Mouse (Mus musculus): ENCODE data around the gene Mxd3. TPM values are rescaled to one million over a fixed set of nuclear protein-coding genes. Genes with fewer than 3 reads are reported as not detected.
A peak's percentile ranks its signal among the peaks of the same experiment; 100 is the strongest.

The Mxd3 gene
- total RNA-seq, 2 experiments from 2014 or later: 3.6 to 5.6 TPM

DNA sequence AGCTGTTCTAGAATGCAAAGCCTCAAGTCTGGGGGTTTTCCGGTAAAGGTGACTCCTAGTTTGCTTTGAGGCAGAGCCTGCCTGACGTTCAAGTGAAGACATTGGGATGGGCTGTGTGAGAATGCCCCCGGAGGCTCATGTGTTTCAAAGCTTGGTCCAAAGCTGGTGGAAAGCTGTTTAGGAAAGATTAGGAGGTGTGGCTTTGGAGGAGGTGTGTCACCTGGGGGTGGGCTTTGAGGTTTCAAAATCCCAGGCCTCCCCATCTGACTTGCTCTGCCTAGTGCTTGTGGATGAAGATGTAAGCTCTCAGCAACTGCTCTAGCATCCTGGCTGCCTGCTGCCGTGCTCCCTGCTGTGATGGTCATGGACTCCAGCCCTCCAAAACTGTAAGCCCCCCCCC, 6.1 kb upstream of the Mxd3 start:
- intact Hi-C loops (cut with DNase I): no loop called here
- no peak for DNase-seq

DNA sequence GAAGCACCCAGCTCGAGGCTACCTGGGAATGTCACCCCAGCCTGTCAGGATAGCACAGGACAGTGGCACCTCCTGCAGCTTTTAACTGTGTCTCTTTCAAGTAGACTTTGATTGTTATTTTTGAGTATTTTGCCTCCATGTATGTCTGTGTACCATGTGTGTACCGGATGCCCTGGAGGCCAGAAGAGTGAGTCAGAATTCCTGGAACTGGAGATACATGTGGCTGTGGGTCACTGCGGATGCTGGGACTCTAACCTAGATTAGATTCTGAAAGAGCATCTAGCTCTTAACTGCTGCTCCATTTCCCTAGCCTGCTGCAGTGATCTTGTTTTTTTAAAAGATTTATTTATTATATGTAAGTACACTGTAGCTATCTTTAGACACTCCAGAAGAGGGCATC, 2.7 kb upstream of the Mxd3 start:
- intact Hi-C loops (cut with DNase I): no loop called here
- DNase-seq: no peak

DNA sequence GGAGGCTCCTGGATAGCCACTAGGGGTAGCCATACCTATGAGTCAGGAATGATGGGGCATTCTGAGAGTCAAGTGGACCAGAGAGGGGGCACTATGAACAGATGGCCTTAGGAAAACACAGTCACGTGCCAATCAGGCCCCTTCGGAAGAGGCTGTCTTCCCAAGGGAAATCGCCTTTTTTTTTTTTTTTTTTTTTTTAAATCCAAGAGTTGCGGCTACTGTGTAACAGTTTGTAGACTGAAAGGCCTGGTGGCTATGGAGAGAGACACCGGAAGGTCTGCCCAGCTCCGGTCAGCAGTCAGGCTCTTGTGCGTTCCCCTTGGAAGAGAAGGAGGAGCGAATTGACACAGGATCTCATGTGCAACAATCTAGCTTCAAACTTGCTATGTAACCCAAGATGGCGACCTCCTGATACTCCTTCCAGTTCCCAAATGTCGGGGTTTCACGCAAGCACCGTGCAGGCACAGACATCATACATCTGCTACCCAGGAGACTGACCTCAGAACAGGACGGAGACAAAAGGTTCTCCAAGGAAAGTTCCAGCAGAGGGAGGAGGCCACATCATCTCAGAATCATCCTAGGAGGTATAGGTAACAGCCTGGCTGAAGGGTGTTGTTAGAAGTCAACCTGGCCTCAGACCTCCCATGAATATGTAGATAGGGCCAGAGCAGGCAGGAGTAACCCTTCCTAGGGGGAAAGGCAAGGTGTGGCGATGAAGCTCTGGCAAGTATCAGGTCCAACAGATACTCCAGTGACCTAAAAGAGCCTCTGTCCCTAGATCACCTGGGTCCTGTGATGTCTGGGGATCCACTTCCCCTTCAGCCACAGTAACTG, 1.2 kb upstream of the Mxd3 start:
- DNase-seq: no peak
- intact Hi-C loops (cut with DNase I): no loop called here

DNA sequence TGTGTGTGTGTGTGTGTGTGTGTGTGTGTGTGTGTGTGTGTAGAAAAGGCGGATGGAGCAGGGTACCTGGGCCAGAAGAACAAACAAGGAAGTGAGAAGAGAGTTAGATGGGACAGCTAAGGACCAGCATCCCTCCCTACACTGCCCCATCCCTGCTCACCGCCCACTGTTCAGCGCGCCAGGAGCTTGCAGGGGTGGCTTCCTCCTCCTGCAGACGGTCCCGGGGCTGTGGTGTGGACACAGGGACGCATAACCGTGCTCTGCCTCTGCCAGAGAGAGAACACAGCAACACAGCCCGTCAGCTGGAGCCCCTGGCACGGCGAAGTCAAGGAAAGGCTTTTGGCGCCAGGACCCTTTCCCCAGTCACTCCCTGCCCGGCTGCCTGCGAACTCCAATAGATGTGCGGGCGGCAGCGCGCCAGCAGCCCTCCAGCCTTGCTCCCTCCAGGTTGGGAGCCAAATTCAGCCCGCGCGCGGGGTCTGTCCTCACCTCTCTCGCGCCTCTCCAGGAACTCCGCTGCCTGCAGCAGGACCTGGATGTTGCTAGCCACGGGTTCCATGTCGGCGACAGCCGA, 427 bp downstream of the Mxd3 start:
- intact Hi-C loops (cut with DNase I): no loop called here
- peak; percentile 87 for DNase-seq

DNA sequence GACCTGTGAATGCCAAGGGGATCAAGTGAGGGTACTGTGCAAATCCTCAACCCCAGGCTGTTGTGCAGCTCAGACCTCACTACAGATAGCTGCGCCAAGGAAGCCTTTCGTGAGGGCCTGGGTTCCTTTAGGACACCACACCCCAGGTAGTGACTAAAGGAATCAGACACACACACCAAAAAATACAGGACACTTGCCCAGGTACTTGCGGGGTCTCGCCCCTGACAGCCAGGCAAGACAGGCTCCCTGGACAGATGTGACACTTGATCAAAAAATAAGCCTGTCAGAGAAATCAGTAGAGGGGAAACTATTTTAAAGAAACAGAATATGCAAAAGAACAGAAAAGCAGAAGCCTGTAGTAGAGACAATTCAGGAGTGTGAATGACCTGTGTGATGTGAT, 982 bp downstream of the Mxd3 start:
- intact Hi-C loops (cut with DNase I): no loop called here
- no peak for DNase-seq

DNA sequence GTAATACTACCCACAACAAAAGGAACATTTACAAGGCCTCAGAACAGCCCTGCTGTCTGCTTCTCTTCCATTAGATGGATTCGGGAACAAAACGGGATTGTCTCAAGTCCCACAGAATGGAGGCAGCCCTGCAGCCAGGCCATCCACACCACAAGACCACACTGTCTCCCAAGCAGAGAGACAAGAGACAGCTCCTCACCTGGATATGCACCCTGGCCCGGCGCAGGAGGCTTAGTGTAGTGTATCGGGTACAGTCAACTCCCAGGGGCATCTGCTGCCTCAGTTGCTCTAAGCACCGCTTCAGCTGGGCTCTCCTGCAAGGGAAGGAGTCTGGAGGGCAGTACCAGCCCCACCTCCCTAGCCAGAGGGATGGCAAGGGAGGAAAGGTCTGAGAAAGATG, 1.5 kb downstream of the Mxd3 start:
- no peak for DNase-seq
- intact Hi-C loops (cut with DNase I): no loop called here

DNA sequence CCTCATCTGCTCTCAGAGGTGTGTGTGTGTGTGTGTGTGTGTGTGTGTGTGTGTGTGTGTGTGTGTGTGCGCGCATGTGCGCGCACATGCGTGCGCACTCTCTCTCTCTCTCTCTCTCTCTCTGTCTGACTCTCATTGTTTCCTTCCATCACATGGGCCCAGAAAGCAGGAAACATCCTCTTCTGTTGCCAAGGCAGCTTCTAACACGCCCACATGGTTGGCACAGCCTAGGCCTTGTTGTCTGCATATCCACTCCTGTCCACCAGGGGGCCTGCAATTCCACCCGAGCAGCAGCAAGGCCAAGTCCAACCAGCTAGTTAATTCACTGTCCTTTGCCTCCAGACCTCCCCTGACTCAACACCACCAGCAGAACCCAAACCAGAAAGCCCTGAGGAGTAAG, 2.0 kb downstream of the Mxd3 start:
- DNase-seq: peak; percentile 90
- intact Hi-C loops (cut with DNase I): no loop called here

DNA sequence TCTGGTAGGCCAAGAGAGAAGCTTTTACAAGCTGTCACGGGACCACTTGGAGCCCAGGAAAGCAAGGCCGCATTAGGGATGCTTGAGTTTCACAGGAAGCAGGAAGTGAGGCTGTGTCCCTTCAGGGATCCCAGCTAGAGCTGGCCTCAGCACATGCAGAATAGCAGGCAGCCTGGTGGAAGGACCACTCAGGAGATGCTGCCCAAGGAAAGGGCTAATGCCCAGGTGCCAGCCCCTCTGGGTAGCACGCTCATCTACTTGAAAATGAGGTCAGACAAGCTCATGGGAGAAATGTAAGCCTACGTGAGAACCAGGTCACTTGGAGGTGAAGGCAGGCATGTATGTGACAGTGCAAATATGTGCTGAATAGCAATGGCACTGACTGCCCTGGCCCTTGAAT, 2.5 kb downstream of the Mxd3 start:
- no peak for DNase-seq
- intact Hi-C loops (cut with DNase I): no loop called here

DNA sequence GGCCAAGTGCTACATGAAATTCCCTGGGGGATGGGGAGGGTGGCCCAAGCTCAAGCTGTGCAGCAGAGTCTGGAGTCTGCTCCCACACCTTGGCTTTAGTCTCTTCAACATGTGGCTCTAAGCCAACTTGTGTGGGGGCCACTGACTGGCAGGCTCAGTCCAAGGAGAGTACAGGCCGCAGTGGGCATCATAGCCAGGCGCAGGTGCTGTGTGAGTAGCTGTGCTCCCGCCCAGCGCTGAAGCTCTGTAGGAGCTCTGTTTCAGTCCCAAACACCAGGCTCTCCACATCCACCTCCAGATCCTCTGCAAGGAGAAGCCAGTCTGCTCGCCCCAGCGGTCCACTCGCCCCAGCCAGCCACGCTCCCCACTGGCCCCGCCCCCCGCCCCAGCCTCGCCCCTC, 4.0 kb downstream of the Mxd3 start:
- DNase-seq: no peak
- intact Hi-C loops (cut with DNase I): no loop called here

DNA sequence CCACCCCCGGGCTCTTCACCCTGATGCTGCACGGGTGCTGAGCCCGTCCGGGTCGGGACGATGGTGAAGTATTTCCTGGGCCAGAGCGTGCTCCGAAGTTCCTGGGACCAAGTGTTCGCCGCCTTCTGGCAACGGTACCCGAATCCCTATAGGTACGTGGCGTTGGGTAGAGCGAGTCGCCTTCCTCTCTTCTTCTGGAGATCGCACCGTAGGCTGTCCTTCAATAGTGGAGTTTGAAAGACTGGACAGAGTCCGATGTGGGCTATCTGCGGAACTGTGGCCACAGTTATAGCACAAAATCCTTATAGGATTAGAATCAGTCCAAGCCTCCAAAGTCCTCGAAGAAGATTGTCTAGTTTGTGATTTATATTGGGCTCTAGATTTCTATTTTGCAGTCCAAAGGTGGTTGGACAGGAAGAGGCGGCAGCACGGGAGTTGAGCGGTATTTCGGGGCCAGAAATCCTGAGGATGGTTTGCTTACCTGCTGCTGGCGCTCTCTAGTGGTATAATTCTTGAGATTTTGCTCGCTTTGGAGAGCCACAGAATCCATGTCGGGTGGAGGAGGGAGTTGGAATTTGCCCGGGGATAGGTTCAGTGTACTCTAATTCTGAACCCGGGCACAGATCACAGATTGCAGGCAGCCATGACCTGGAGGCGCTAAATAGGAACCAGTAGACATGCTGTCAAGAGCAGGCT, 7.3 kb downstream of the Mxd3 start:
- DNase-seq: no peak
- intact Hi-C loops (cut with DNase I): no loop called here

DNA sequence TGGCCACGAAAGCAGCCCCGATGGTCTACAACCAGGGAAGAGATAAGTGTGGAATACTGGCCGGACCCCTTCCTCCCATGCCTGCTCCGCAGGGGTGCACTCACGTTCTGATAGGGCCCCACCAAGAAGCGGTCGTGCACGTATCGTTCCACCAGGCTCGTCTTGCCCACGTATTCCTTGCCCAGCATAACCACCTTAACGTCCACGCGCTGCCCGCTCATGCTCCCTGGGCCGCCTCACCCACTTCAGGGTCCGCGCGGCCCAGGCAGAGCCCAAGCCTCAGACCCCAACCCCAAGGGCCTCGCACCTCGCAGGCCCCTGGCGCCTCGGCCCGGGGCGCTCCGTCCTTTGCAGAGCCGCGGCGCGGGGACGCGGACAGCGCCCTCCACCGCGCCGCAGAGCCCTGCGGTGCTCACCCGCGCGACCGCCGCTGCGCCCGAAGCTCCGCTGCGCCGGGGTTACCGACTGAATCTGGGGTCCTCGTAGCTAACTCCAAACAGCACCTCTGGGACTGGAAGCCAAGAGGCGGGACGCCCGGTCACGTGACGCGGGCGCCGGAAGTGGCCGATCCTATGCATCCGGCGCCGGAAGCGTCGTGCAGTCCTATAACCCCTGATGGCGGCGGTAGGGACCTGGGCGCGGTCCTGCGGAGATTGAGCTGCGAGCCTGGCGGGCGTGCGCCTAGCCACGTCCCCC, 8.0 kb downstream of the Mxd3 start, which contains the start of gene Rab24:
Gene Rab24, minus strand, starts transcription at position 513 of the 696 bp plus-strand sequence.
- intact Hi-C loops (cut with DNase I): no loop called here
- DNase-seq: peak; percentile 91

DNA sequence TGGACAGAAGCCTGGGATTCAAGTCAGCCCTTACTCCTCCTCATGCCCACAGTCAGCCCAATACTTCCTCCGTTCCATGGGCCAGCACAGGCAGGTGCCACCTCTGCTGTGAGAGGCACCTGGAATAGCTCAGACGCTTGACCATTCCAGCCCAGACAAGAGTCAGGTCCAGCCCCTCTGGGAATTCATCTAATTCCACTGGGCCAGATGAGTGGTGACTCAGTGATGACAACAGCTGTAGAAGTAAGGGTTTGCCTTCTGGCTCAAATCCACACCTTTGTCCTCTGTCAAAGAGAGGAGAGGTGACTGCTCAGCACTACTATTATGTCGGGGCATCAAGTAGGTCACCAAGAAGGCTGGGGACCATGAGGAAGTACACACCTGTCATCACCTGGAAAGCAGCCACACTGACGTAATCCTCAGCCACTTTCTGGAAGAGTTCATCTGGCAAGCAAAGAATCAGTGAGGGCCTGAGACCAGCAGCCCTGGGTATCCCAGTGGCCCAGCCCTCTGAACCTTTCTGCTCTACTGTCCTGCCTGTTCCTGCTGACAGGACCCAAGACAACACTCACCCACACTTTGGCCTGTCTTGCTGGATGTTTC, 9.6 kb downstream of the Mxd3 start, which contains the start of gene Prelid1:
Gene Prelid1, plus strand, starts transcription at position 570 of the 603 bp plus-strand sequence.
- intact Hi-C loops (cut with DNase I): no loop called here
- DNase-seq: no peak

DNA sequence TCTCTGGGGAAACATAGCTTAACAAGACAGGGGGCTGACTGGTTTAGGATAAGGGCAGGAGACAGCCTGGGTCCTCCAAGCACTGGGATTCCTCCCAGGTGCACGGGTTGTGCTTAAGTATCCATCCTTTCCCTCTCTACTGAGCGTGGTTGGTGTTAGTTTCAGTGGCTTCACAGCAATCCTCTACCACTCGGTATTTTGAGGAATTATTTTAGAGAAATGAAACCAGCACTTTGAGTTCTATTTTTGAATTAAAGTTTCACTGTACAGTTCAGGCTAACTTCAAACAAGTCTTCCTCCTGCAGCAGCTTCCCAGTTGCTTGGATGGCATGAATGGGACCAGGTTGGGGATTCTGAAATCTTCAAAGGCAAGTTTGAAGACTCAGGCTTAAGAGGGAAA, 11.3 kb downstream of the Mxd3 start:
- intact Hi-C loops (cut with DNase I): no loop called here
- DNase-seq: no peak

DNA sequence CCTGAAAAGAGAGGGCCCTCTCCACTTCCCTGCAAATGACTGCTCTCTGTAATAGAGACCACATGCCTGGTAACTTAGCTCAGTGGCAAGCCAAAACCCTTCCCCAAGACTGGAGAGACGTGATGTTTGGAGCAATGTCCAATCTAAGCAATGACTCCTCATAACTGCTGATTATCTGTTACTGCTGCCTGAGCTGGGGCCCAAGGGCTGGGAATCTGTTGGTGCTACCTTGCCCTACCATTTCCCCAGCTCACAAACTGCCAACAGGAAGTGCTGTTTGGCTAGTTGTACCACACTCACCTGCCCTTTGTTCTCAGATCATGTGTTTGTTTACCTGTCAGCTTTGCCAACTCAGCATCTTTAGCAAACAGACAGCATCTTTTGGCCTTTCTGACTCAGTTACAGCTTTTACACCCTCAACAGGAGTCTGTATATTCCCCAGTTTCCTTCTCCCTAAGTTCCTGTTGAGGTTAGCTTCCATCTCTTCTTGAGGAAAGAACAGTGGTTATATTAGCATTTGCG, 14.7 kb downstream of the Mxd3 start:
- intact Hi-C loops (cut with DNase I): no loop called here

DNA sequence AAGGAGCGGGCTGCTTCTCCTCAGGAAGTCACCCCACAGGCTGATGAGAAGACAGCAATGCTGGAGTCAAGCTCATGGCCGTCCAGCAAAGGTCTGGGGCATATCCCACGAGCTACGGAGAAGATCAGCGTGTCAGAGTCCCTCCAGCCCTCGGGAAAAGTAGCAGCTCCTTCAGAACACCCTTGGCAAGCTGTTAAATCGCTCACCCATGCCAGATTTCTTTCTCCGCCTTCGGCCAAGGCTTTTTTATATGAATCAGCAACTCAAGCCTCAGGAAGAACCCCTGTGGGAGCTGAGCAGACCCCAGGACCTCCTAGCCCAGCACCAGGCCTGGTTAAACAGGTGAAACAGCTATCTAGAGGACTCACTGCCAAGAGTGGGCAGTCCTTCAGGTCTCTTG, 16.6 kb downstream of the Mxd3 start:
- DNase-seq: no peak
- intact Hi-C loops (cut with DNase I): no loop called here

More for the DNA sequence above, 14.7 kb downstream of the Mxd3 start:
- DNase-seq: no peak

DNA sequence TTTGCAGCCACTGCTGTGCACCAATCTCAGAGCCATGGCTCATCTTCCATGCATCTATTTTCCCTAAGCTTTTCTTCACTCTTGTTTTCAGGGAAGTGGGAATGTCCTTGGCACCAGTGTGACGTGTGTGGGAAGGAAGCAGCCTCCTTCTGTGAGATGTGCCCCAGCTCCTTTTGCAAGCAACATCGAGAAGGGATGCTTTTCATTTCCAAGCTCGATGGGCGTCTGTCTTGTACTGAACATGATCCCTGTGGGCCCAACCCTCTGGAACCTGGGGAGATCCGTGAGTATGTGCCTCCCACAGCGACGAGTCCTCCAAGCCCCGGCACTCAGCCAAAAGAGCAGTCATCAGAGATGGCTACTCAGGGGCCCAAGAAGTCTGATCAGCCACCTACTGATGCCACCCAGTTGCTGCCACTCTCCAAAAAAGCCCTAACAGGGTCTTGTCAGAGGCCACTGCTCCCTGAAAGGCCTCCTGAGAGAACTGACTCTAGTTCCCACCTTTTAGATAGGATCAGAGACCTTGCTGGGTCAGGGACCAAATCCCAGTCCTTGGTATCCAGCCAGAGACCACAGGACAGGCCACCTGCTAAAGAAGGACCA, 17.5 kb downstream of the Mxd3 start:
- no peak for DNase-seq
- intact Hi-C loops (cut with DNase I): no loop called here

DNA sequence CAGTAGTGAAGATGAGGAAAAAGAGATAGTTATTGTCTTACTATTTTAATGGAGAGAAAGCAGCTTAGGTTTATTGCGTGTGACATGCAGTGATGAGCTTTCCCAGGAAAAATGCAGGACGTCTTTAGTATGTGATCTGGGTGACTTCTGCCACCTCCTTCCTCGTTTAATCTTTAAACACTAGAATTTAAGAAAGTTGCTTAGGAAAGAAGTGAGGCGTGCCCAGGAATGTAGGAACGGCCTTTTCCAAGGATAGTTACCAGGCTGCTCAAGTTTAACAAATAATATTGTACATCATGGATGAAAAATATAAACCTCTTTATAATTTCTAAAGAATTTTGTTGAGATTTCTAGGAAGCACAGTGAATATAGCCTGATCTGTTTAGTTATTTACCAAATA, 28.7 kb downstream of the Mxd3 start:
- intact Hi-C loops (cut with DNase I): no loop called here

DNA sequence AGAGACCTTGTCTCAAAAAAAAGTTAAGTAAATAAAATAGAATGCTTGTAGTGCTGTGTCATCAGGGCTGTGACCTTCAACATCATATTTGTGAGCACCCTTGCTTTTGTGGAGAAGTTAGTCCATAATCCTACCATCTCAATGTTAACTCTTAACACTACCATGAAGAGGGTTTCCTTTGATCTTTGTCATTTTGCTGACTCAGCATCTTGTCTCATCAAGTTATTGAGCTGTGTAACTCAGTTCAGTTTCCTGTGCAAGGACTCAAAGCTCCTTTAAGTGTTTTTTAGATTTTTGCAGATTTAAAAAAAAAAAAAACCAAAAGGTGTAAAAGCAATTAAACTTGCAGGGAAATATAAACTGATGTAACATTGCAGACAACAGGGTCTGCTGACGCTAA, 32.9 kb downstream of the Mxd3 start:
- intact Hi-C loops (cut with DNase I): loop anchor here (10.0 kb wide), 2 partner anchors 52 to 358 kb away; no protein-coding TSS in a partner anchor
- no peak for DNase-seq

More for the DNA sequence above, 28.7 kb downstream of the Mxd3 start:
- no peak for DNase-seq

DNA sequence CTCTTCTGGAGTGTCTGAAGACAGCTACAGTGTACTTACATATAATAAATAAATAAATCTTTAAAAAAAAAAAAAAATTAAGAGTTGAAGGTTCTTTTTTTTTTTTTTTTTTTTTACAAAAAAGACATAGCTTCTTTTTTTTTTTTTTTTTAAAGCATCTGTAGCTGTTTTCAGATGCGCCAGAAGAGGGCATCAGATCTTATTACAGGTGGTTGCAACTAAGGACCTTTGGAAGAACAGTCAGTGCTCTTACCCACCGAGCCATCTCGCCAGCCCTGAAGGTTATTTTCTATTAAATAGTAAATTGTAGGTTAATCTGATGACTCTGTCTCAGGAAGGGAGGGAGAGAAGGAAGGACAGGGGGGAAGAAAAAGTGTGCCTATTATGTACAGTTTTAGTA, 40.8 kb downstream of the Mxd3 start:
- intact Hi-C loops (cut with DNase I): no loop called here

DNA sequence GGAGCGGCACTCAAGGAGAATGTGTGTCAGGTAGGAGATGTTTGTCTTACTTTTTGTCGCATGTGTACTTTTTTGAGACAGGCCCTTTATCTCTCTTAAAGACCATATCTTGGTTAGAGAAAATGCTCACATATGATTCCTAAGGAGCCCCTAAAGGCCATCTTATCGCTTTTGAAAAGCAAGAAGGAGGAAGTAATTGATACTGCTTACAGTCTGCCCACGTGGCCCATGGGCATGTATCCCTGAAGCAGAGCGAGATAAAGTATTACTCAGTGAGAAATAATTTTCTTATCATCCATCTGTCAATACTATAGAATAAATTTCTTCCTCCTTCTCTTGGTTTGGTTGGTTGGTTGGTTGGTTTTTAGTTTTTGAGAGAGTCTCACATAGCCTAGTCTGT, 52.0 kb downstream of the Mxd3 start:
- DNase-seq: no peak
- intact Hi-C loops (cut with DNase I): no loop called here

More for the DNA sequence above, 40.8 kb downstream of the Mxd3 start:
- DNase-seq: no peak
